Mouse (Mus musculus): ENCODE data around the gene Rrp15. TPM values are rescaled to one million over a fixed set of nuclear protein-coding genes. Genes with fewer than 3 reads are reported as not detected.

Rrp15 gene
- total and polyA plus RNA-seq, 2 experiments from 2014 or later = 1.6 to 21.8 TPM

DNA sequence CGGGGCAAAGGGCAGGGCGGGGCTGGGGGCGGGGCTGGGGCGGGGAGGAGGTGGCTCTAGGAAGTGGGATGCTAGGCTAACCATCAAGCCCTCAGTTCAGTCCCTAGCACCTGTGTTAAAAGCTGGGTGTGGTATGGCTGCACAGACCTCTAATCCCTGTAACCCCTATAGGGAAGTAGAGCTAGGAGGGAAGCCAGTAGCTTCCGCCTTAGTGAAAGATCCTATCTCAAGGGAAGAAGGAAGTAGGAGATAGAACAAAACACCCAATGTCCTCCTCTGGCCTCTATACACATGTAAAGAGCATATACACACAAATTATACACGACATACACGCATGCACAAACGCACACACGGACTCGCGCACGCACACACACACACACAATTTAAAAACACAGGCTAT is 71.5 kb downstream of the Rrp15 start:
- Histone ChIP-seq H3K9me3 (replicated peaks; ENCODE audit: control insufficient read depth, low read length) (no peaks in the 10 kb centered on the region), H3K27me3 (ENCODE audit: control insufficient read depth, insufficient read depth, low read length) (no peaks in the 10 kb centered on the region), H3K4me1 (ENCODE audit: control insufficient read depth, insufficient read depth) (peaks cover 39% of the 10 kb centered on the region), H3K4me2 (ENCODE audit: low read depth, low read length) (no peak overlapping the region), H3K9ac (replicated peaks; ENCODE audit: low read depth, low read length) (no peak overlapping the region), H3K36me3 (replicated peaks; ENCODE audit: control insufficient read depth, insufficient read depth, low read length) (no peaks in the 10 kb centered on the region), H3K27ac (ENCODE audit: low read depth) (no peak overlapping the region), H3K4me3 (ENCODE audit: low read depth, low read length) (no peak overlapping the region)
- ATAC-seq (ENCODE audit: insufficient read depth, low read depth) = no peak
- no peak for DNase-seq (ENCODE audit: low spot score)
- 80% methylated on average over 12 of the region's 12 CpGs for WGBS
- TF ChIP-seq CTCF (IDR thresholded peaks at IDR 0.05; ENCODE audit: low read depth) (no peak), EP300 (IDR thresholded peaks at IDR 0.05; ENCODE audit: low read depth) (no peak)

DNA sequence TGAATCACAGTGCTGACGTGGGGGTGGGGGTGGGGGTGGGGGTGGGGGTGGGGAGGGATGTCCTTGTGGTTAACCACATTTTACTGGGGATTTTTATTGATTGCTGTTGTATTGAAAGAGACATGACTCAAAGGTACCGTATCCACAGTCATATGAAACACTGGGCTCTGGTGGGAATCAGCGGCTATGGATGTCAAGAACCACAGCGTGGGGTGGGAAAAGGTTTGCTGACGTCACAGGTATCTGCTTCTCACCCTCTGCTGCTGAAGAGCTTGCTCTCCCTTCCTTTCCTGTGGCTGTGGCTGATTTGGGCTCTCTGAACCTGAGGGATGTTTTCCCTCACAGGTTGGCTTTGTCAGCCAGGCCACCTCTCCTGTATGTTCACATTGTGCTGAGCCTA is 73.0 kb downstream of the Rrp15 start:
- ATAC-seq (ENCODE audit: insufficient read depth, low read depth) = no peak

DNA sequence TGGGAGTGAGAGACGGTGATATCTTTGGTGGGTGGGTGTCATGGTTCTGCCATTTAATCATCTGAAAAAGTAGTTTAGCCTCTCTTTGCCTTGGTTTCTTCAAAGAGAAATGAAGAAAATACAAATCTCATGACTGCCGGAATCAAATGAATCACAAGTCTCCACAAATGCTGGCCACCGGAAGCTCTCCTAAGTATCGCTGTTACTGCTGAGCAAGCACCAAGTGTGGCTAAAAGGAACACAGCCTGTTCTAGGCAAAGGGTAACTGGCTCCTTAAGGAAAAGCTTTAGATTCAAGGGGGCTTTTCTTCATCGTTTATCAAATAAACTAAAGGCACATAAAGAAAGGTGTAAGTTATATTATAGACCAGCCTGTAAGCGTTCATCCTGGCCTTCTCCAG is 73.9 kb downstream of the Rrp15 start:
- DNase-seq (ENCODE audit: low spot score) = no peak
- WGBS = 76% methylated on average over 6 of the region's 6 CpGs
- Histone ChIP-seq H3K4me2 (ENCODE audit: low read depth, low read length) (no peak overlapping the region), H3K27me3 (ENCODE audit: control insufficient read depth, insufficient read depth, low read length) (no peaks in the 10 kb centered on the region), H3K9ac (replicated peaks; ENCODE audit: low read depth, low read length) (no peak overlapping the region), H3K4me3 (ENCODE audit: low read depth, low read length) (no peak overlapping the region), H3K36me3 (replicated peaks; ENCODE audit: control insufficient read depth, insufficient read depth, low read length) (no peaks in the 10 kb centered on the region), H3K9me3 (replicated peaks; ENCODE audit: control insufficient read depth, low read length) (no peaks in the 10 kb centered on the region), H3K4me1 (ENCODE audit: control insufficient read depth, insufficient read depth) (peaks cover 23% of the 10 kb centered on the region), H3K27ac (ENCODE audit: low read depth) (no peak overlapping the region)
- no peak for TF ChIP-seq CTCF (IDR thresholded peaks at IDR 0.05; ENCODE audit: low read depth)
- no peak for TF ChIP-seq EP300 (IDR thresholded peaks at IDR 0.05; ENCODE audit: low read depth)
- ATAC-seq (ENCODE audit: insufficient read depth, low read depth) = no peak

More for the DNA sequence above, 73.0 kb downstream of the Rrp15 start:
- 66% methylated on average over 5 of the region's 5 CpGs for WGBS
- Histone ChIP-seq H3K4me2 (ENCODE audit: low read depth, low read length) (no peak overlapping the region), H3K9ac (replicated peaks; ENCODE audit: low read depth, low read length) (no peak overlapping the region), H3K9me3 (replicated peaks; ENCODE audit: control insufficient read depth, low read length) (no peaks in the 10 kb centered on the region), H3K4me3 (ENCODE audit: low read depth, low read length) (no peak overlapping the region), H3K4me1 (ENCODE audit: control insufficient read depth, insufficient read depth) (peaks cover 29% of the 10 kb centered on the region), H3K27ac (ENCODE audit: low read depth) (no peak overlapping the region), H3K27me3 (ENCODE audit: control insufficient read depth, insufficient read depth, low read length) (no peaks in the 10 kb centered on the region), H3K36me3 (replicated peaks; ENCODE audit: control insufficient read depth, insufficient read depth, low read length) (no peaks in the 10 kb centered on the region)
- DNase-seq (ENCODE audit: low spot score) = no peak
- no peak for TF ChIP-seq CTCF (IDR thresholded peaks at IDR 0.05; ENCODE audit: low read depth)
- TF ChIP-seq EP300 (IDR thresholded peaks at IDR 0.05; ENCODE audit: low read depth) = no peak

DNA sequence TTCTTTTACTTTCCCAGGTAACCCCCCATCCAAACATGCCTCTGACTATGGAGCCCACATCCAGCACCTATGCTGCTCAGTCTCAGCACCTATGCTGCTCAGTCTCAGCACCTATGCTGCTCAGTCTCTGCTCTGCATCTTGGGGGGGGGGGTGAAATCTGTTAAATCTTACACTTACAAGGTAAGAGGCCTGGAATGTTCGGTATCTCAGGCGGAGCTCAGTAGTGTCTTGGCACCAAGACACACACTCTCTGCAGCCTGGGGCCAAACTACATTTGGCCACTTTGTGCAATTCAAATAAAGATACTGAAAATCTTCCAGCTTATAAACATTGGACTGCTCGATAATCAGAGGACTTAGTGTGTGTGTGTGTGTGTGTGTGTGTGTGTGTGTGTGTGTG is 74.5 kb downstream of the Rrp15 start:
- no peaks in the 10 kb centered on the region for H3K9me3 ChIP-seq (replicated peaks; ENCODE audit: control insufficient read depth, low read length)
- H3K27me3 ChIP-seq (ENCODE audit: control insufficient read depth, insufficient read depth, low read length) = no peaks in the 10 kb centered on the region
- no peaks in the 10 kb centered on the region for H3K36me3 ChIP-seq (replicated peaks; ENCODE audit: control insufficient read depth, insufficient read depth, low read length)
- no peak overlapping the region for H3K27ac ChIP-seq (ENCODE audit: low read depth)
- DNase-seq (ENCODE audit: low spot score) = no peak
- H3K9ac ChIP-seq (replicated peaks; ENCODE audit: low read depth, low read length) = no peak overlapping the region
- peaks cover 18% of the 10 kb centered on the region for H3K4me1 ChIP-seq (ENCODE audit: control insufficient read depth, insufficient read depth)
- no peak overlapping the region for H3K4me3 ChIP-seq (ENCODE audit: low read depth, low read length)
- TF ChIP-seq CTCF (IDR thresholded peaks at IDR 0.05; ENCODE audit: low read depth) (no peak), EP300 (IDR thresholded peaks at IDR 0.05; ENCODE audit: low read depth) (no peak)
- ATAC-seq (ENCODE audit: insufficient read depth, low read depth) = no peak
- H3K4me2 ChIP-seq (ENCODE audit: low read depth, low read length) = no peak overlapping the region
- 47% methylated on average over 3 of the region's 3 CpGs for WGBS

DNA sequence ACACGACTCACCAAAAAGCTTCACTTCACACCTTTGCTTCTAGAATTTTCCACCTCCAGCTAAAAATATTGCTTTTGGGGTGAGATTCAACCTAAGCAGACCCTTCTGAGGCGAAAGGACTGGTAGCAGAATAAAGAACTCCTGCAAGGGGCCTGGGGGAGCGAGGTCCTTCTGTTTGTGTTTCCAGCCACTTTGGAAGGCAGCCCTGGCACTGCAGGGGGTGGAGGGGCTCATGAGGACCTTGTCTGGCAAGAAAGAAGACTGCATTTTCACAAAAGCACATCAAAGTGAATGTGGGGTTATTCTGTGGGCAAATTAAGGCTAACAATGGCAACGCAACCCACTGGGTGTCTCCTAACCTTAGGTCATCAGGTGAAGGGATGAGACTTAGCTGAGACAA is 76.0 kb downstream of the Rrp15 start:
- no peak for TF ChIP-seq CTCF (IDR thresholded peaks at IDR 0.05; ENCODE audit: low read depth)
- TF ChIP-seq EP300 (IDR thresholded peaks at IDR 0.05; ENCODE audit: low read depth) = no peak
- Histone ChIP-seq H3K36me3 (replicated peaks; ENCODE audit: control insufficient read depth, insufficient read depth, low read length) (no peaks in the 10 kb centered on the region), H3K27me3 (ENCODE audit: control insufficient read depth, insufficient read depth, low read length) (no peaks in the 10 kb centered on the region), H3K9ac (replicated peaks; ENCODE audit: low read depth, low read length) (no peak overlapping the region), H3K4me1 (ENCODE audit: control insufficient read depth, insufficient read depth) (peaks cover 13% of the 10 kb centered on the region), H3K9me3 (replicated peaks; ENCODE audit: control insufficient read depth, low read length) (no peaks in the 10 kb centered on the region), H3K4me2 (ENCODE audit: low read depth, low read length) (no peak overlapping the region), H3K4me3 (ENCODE audit: low read depth, low read length) (no peak overlapping the region), H3K27ac (ENCODE audit: low read depth) (no peak overlapping the region)
- ATAC-seq (ENCODE audit: insufficient read depth, low read depth) (no peak), DNase-seq (ENCODE audit: low spot score) (no peak)
- 87% methylated on average over 4 of the region's 4 CpGs for WGBS

Other genes with a start within 250 kb of the Rrp15 start
- gene Tgfb2, start 43.4 kb downstream of the Rrp15 start, total RNA-seq (2014; rRNA removed; ENCODE audit: low replicate concordance) = 14.8 and 17.7 TPM in 2 replicates
- 19.9 and 21.0 TPM in 2 replicates for gene Tgfb2, start 43.4 kb downstream of the Rrp15 start, polyA plus RNA-seq (2015; fragmentation: Nextera tagmentation; extraction: Ambion mirVana)
- gene D1Pas1, start 218.1 kb upstream of the Rrp15 start, total RNA-seq (2014; rRNA removed; ENCODE audit: low replicate concordance) = not detected in 2 replicates
- gene D1Pas1, start 218.1 kb upstream of the Rrp15 start, polyA plus RNA-seq (2015; fragmentation: Nextera tagmentation; extraction: Ambion mirVana) = 0.05 and 0.10 TPM in 2 replicates

All from heart, postnatal 0 days (tissue).